Mouse (Mus musculus): Measurements from ENCODE around the gene Mrps27. TPM values are rescaled to one million over a fixed set of nuclear protein-coding genes. Genes with fewer than 3 reads are reported as not detected.

The Mrps27 gene
- total RNA-seq, 2 experiments from 2014 or later = 51.7 to 52.1 TPM

GRCm38 (mm10) chr13:99385911-99386310 is 41.3 kb downstream of the Mrps27 start:
- no peak for DNase-seq (ENCODE audit: low spot score in 2 of 2)

DNA sequence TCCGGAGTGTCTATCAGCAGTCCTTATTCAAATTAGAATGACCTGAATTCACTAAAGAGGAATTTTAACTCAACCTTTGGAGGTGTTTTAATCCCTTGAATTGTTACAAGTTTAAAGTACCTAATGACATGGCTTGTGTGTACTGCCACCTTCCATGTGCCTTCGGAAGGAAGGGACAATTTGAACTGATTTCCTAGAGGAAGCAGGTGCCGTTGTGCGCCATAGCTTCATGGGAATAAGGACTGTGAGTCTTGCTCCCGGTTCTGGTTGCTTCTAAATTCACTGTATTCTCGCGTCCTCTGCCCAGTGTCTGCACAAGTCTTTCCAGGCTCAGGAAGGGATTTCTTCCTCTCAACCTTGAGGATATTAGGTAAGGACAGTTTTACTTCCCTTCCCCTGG is 41.8 kb downstream of the Mrps27 start:
- no peak for DNase-seq (ENCODE audit: low spot score in 2 of 2)

GRCm38 (mm10) chr13:99387901-99388811 is 43.6 kb downstream of the Mrps27 start:
- no peak for DNase-seq (ENCODE audit: low spot score in 2 of 2)

DNA sequence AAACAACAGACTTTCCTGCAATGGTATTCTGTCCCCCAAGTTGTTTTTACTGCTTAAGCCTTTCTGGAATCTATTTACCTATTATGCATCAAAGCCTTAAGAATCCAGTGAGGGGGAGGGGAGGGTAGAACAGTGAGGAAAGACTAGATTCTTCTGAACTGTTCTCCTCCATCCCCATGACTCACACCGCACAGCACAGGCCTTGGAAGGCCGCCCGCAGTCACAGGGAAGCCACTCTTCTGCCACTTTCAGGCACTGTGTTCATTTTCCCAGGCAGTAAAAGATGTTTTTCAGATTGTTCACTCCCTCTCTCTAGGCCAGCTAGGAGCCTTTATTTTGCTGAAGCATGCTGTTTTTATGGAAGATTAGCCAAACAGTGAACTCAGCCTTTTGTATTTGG is 46.8 kb downstream of the Mrps27 start:
- peak in 1 of 2 experiments; percentile 41 for DNase-seq (ENCODE audit: low spot score in 2 of 2)

DNA sequence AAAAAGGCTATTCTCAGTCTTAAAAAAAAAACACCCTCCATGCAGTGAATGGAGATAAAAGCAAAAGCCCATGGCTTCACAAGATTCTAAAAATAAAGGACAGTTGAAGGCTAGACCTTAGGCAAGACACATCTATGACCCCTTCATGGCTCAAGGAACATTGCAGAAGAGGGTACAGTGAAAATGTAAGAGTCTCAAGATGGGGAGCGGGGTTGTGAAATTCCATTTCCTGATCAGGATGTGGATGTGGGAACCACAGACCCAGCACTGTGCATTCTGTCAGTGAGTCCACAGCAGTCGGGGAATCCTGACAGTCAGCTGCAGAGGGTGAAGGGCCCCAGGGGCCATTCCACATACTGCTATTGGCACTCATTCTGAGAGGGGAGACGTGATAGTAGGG is 48.5 kb downstream of the Mrps27 start:
- DNase-seq (ENCODE audit: low spot score in 2 of 2) = no peak

DNA sequence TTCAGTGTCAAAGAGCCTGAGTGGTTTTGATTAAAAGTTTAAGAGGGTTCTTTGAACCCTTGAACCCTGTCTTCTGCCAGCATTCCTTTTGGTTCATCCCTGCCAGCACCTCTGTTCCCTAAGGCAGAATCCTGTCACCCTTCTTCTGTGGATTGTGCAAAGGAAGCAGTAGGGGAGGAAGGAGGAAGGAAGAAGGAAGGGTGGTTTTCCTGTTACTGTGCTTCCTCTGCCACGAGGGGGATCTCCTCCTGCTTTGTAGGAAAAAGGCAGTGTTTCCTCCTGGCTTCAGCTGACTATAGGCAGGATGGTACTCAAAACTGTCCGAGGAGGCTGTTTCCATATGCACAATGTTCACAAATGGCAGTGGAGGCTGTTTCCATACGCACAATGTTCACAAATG is 50.1 kb downstream of the Mrps27 start:
- no peak for DNase-seq (ENCODE audit: low spot score in 2 of 2)

GRCm38 (mm10) chr13:99395531-99395930 is 50.9 kb downstream of the Mrps27 start:
- DNase-seq (ENCODE audit: low spot score in 2 of 2) = no peak

- no peak for DNase-seq (ENCODE audit: low spot score in 2 of 2)
Observed at GRCm38 (mm10) chr13:99397228-99397627, 52.6 kb downstream of the Mrps27 start.

DNA sequence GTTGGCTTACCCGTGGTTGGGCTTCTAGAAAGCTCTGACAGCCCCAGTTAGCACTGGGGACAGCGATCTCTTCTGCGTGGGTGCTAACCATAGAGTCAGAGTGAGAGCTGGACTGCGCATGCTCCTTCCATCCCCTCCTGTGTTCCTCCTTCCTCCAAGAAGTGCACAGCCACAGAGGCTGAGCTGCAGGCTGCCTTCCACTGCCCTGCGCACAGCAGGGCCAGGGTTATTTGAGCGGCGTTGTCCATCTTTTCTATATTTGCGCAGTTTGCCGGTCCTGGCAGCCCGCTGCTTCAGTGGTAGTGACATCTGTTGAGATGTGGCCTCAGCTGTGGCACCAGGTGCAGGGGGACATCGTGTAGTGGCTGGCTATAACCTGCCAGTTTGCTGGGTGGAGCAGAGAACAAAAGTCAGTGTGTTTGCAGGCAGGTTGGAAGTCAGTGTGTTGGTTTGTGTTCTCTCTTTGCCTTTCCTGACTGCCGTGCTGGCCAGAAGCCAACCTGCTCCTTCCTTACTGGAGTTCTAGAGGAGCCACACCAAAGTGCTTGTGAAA is 53.6 kb downstream of the Mrps27 start:
- DNase-seq (ENCODE audit: low spot score in 2 of 2) = no peak

DNA sequence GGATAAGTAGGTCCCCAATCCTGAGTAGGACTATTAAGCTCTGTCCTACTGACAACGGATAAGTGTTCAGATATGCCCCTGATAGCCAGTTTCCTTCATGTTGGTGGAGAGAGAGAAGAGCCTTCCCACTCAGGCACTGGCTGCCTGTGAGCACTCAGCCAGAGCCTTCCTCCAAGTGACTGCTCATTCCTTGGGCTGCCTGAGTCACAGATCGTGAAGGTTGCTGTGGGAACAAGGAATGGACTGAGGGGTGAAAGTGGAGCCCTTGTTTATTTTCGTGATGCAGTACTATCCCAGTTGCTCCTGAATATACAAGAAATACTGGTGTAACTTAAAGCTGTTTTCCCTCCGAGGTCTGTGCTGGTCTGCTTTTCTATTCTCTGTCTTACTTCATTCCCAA is 54.8 kb downstream of the Mrps27 start:
- DNase-seq (ENCODE audit: low spot score in 2 of 2) = no peak

DNA sequence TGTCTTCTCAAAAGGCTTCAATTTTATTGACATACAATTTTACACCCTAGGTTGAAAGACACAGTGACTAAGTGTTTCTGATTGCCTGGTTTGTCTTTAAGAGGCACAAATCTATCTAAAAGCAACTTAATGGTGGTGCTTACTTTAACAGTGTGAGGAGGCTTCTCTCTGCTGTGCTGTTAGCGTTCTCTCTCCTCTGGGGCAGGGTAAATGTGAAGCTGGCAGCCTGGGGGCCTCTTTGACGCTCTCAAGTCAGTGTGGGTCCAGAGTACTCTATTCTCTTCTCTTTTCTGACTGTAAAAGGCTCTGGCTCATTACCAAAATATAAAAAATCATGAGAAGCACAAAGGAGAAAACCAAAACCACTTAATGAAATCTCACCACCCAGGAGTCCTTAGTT is 64.6 kb downstream of the Mrps27 start:
- DNase-seq (ENCODE audit: low spot score in 2 of 2) = no peak

- no peak for DNase-seq (ENCODE audit: low spot score in 2 of 2)
Observed at GRCm38 (mm10) chr13:99410611-99411515, 66.3 kb downstream of the Mrps27 start.

GRCm38 (mm10) chr13:99411761-99412160 is 67.2 kb downstream of the Mrps27 start:
- no peak for DNase-seq (ENCODE audit: low spot score in 2 of 2)

- DNase-seq (ENCODE audit: low spot score in 2 of 2) = no peak
Observed at GRCm38 (mm10) chr13:99412477-99413080, 68.0 kb downstream of the Mrps27 start.

GRCm38 (mm10) chr13:99413481-99414351 is 69.1 kb downstream of the Mrps27 start:
- DNase-seq (ENCODE audit: low spot score in 2 of 2) = no peak

DNA sequence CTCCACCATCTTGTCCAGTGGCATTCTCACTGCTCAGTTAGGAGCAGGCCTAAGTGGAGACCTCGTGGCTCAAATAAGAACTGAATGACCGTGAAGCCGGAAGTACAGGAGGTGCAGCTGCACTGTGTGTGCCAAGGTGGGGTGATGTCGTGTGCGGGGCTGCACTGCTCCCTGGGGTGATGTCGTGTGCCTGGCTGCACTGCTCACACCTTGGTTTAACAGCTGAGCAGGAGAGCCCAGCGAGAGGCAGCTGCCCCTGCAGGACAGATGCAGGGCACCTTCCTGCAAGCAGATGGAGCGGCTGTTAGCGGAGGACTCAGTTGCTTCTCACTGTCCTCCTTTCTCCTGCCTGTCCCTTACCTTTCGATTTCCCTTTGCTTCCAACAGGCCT is 69.8 kb downstream of the Mrps27 start:
- DNase-seq (ENCODE audit: low spot score in 2 of 2) = no peak

DNA sequence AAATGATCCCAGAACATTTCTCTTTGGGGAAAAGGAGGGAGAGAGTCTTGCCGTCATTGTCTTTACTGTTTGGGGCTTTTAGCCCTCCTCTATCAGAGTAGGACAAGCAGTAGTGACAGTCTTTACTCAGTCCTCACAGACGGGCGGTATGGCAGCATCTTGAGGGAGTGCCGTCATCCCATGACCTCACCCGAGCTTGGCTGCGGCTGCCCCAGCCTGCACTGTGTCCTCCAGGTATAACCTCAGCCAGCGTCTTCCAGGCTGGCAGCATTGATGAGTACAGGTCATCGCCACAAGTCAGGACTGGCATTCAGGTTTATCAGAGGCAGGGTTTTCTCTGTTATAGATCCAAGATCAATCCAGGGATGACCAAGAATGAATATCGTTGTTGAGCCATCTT is 72.0 kb downstream of the Mrps27 start:
- DNase-seq (ENCODE audit: low spot score in 2 of 2) = no peak

GRCm38 (mm10) chr13:99423581-99423980 is 79.0 kb downstream of the Mrps27 start:
- DNase-seq (ENCODE audit: low spot score in 2 of 2) = no peak

- DNase-seq (ENCODE audit: low spot score in 2 of 2) = no peak
Observed at GRCm38 (mm10) chr13:99433068-99434008, 88.8 kb downstream of the Mrps27 start.
